Mouse (Mus musculus) kidney, adult 9 months (tissue): ENCODE data around the gene Ston1.

Source experiments
- DNase-seq: peaks from one replicate; pipeline ENCODE4 v3.0.0; 2022

Gene Ston1

GRCm38 (mm10) chr17:88688226-88688625 lies 90.7 kb downstream of the Ston1 start:
- no peak for DNase-seq

DNA sequence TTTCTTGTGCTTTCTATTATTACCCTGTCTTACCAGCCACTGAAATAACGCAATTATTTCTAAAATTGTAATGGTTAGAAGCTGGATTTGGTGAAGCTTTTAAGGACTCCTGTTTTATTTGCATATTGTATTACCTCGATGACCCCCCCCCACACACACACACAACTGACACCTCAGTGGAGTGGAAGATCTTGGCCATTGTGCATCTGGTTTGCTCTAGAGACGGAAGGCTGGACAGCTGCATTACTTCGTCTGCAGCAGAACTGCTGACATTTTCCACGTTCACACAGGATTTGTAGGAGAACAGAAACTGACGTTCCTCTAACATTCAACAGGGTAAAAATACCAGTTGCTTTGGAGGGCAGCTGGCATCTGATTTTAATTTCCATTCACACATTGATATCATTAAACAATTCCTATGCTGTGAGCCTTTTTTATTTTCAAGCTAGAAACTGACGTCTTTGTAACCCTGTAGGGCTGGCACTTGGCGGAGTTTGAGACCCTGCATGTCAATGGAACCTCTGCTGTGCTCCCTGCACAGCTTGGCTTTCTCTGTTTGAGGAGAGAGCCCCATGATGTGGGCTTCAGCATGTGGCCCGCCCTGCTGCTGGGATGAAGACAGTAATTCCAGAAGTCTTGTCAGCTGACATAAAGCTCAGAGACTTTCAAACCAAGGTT lies 99.3 kb downstream of the Ston1 start:
- DNase-seq: no peak

GRCm38 (mm10) chr17:88700901-88701300 lies 103.4 kb downstream of the Ston1 start:
- no peak for DNase-seq

- no peak for DNase-seq
These were observed 104.9 kb downstream of the Ston1 start for GRCm38 (mm10) chr17:88702345-88702744.

- DNase-seq: no peak
These were observed 105.6 kb downstream of the Ston1 start for GRCm38 (mm10) chr17:88703112-88703511.

GRCm38 (mm10) chr17:88706231-88706649 lies 108.8 kb downstream of the Ston1 start:
- DNase-seq: no peak
